ENCODE assay signal across 10 mouse cellular contexts in the genomic region with DNA sequence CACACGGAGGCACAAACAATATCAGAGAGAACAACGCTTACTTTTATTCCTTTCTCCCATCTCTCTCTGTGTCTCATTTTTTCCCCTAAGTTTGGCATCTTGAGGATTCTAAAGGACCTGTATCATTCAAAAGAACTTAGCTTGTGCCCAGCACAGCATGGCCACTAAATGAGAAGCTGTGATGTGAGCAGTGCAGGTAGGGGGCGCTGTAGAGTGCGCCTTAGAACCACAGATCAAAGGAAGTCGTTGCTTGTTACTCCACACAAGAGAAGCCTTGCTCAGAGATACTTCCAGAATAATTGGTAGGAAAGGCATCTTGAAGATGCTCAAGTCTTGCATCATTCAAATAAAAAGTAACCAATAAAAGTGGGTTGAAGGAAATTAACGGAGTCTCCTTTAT.
DNase-seq lines count a peak whose midpoint lies in the region; ATAC-seq lines count a peak whose summit lies in the region.
"Had no signal": no experiment of that assay in that cellular context is flagged by ENCODE, and none has a peak within 500 bp of the region (broad histone marks: within the 10 kb centered on the region; RNA-seq: fewer than 3 reads in every experiment).

No protein-coding gene starts in this region.

- H3K27ac ChIP-seq in heart, embryonic 12.5 days (ENCODE audit: poor library complexity, severe bottlenecking): no peak overlapping the region
- H3K27ac ChIP-seq: embryonic facial prominence, embryonic 15.5 days; liver, embryonic 13.5 days had no signal

- peak; percentile 38 for DNase-seq in heart, adult 8-10 months (ENCODE audit: low spot score)
- DNase-seq in A20 (ENCODE audit: low read depth, low spot score): peak; percentile 2
- peak; percentile 65 for DNase-seq in adipocyte (ENCODE audit: low spot score)
- peak; percentile 29 for DNase-seq in embryo, embryonic 11.5 days (ENCODE audit: low read depth, low spot score)
- DNase-seq in layer of hippocampus, adult 8-10 months (ENCODE audit: low spot score in 2 of 2): peak; percentile 16 to 34
- peak; percentile 69 for DNase-seq in retina, postnatal 1 day
- no peak for DNase-seq in right cerebral cortex, postnatal 25 days
- DNase-seq: liver, embryonic 13.5 days had no signal

- no peak for ATAC-seq in heart, embryonic 12.5 days (ENCODE audit: insufficient number of reproducible peaks, low FRiP score)

- 45% methylated on average over 6 of the region's 6 CpGs for WGBS in heart, embryonic 12.5 days

- no peaks in the 10 kb centered on the region for H3K9me3 ChIP-seq in heart, embryonic 12.5 days (replicated peaks)
- H3K9me3 ChIP-seq: embryonic facial prominence, embryonic 15.5 days; liver, embryonic 13.5 days had no signal

- H3K27me3 ChIP-seq in heart, embryonic 12.5 days (replicated peaks): no peaks in the 10 kb centered on the region
- H3K27me3 ChIP-seq: embryonic facial prominence, embryonic 15.5 days; liver, embryonic 13.5 days had no signal

- no peak overlapping the region for H3K4me3 ChIP-seq in heart, embryonic 12.5 days
- H3K4me3 ChIP-seq: embryonic facial prominence, embryonic 15.5 days; liver, embryonic 13.5 days had no signal

- H3K4me2 ChIP-seq in heart, embryonic 12.5 days: no peak overlapping the region
- H3K4me2 ChIP-seq: embryonic facial prominence, embryonic 15.5 days; liver, embryonic 13.5 days had no signal

- 0 out of 2 replicates have a peak, but pooled peaks cover 6% of the 10 kb centered on the region for H3K4me1 ChIP-seq in heart, embryonic 12.5 days (replicated peaks)
- H3K4me1 ChIP-seq: liver, embryonic 13.5 days had no signal

- no peaks in the 10 kb centered on the region for H3K36me3 ChIP-seq in heart, embryonic 12.5 days
- H3K36me3 ChIP-seq: embryonic facial prominence, embryonic 15.5 days; liver, embryonic 13.5 days had no signal

- H3K9ac ChIP-seq in heart, embryonic 12.5 days: no peak overlapping the region
- H3K9ac ChIP-seq: embryonic facial prominence, embryonic 15.5 days; liver, embryonic 13.5 days had no signal
